Mouse (Mus musculus) activated CD4-positive, CD25-positive, alpha-beta regulatory T cell (primary cell): ENCODE data around the gene Sox1. TPM values are rescaled to one million over a fixed set of nuclear protein-coding genes. Genes with fewer than 3 reads are reported as not detected.

Source experiments
- polyA plus RNA-seq, 2 experiments: library from polyadenylated mRNA; unstranded; fragments of 100-300 nt; shearing (Covaris generic); gene quantifications; one replicate each; pipeline ENCODE4 v1.2.1; 2017

Sox1 gene
- polyA plus RNA-seq: not detected

DNA sequence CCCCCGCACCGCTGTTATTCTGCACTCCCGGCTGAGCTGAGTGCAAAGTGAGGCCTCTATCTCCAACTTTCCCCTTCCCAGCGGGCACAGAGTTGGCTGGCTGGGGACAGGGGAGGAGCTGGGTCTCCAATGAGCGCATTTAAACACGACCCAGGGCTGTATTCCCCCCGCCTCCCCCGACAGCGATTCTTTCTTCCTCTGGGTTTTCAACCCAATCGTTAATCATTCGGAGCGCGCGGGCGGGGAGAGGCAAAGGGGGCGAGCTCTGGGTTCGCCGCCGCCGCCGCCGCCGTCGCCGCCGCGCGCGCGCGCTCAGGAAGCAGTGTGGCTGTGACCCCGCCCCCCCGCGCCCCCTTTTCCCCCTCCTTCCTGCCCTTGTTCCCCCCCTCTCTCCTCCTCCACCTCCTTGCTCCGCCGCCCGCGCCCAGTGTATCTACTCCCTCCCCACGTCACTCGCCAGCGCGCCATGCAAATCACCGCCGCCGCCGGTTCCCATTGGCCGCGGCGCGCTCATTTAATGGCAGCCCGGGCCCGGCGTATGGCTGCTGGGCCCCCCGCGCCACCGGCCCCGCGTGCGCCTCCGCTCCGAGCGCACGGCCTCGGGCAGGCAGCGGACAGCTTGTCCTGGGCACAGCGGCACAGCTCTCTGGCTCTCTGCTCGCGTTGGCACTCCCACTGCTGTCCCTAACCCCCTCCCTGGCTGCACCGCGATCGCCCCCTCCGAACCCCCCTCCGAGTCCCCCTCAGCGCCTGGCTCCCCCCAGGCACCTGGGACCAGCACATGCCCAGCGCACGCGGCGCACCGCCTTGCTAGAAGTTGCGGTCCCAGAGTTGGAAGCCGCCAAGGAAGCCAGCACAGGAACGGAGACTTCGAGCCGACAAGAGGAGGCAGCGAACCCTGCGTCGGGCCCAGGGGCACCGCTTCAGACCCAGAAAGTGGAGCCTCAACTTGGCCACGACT lies at the start of gene Sox1:
TSS of gene Sox1 (plus strand) at position 225 of the 961 bp plus-strand sequence.

Other genes with a start within 250 kb of the Sox1 start
- gene A230072I06Rik, start 116.5 kb upstream of the Sox1 start, polyA plus RNA-seq: not detected
- gene Spaca7, start 177.7 kb downstream of the Sox1 start, polyA plus RNA-seq: under 1 TPM in 1 of 2 experiments, not detected in 1; 0.20 TPM